Mouse (Mus musculus): Measurements from ENCODE around the gene Cbx7. TPM values are rescaled to one million over a fixed set of nuclear protein-coding genes. Genes with fewer than 3 reads are reported as not detected.

Gene Cbx7
- total and polyA plus RNA-seq, 2 experiments from 2014 or later = 3.4 to 14.9 TPM

GRCm38 (mm10) chr15:80006156-80006555, 35.2 kb upstream of the Cbx7 start:
- ATAC-seq (ENCODE audit: low FRiP score) (no peak), DNase-seq (ENCODE audit: low spot score) (no peak)
- no peak overlapping the region for H3K27ac ChIP-seq (ENCODE audit: low read depth, low read length)
- no peaks in the 10 kb centered on the region for H3K4me1 ChIP-seq (ENCODE audit: insufficient read depth, low read length)
- H3K4me2 ChIP-seq (ENCODE audit: low read depth, low read length, poor library complexity, severe bottlenecking) = no peak overlapping the region
- H3K36me3 ChIP-seq (ENCODE audit: insufficient read depth, low read length) = 0 out of 2 replicates have a peak, but pooled peaks cover 2% of the 10 kb centered on the region
- H3K9ac ChIP-seq (replicated peaks; ENCODE audit: low read length, poor library complexity, severe bottlenecking) = no peak overlapping the region
- 80% methylated on average over 7 of the region's 7 CpGs for WGBS
- no peaks in the 10 kb centered on the region for H3K9me3 ChIP-seq (ENCODE audit: low read length)
- no peak for TF ChIP-seq CTCF (IDR thresholded peaks at IDR 0.05)
- H3K27me3 ChIP-seq (ENCODE audit: insufficient read depth, low read length) = 0 out of 2 replicates have a peak, but pooled peaks cover 3% of the 10 kb centered on the region
- no peak overlapping the region for H3K4me3 ChIP-seq (ENCODE audit: low read depth, low read length)

- 0 out of 2 replicates have a peak, but pooled peaks cover 2% of the 10 kb centered on the region for H3K27me3 ChIP-seq (ENCODE audit: insufficient read depth, low read length)
- 87% methylated on average over 10 of the region's 10 CpGs for WGBS
- no peak for ATAC-seq (ENCODE audit: low FRiP score)
- no peaks in the 10 kb centered on the region for H3K4me1 ChIP-seq (ENCODE audit: insufficient read depth, low read length)
- DNase-seq (ENCODE audit: low spot score) = no peak
- no peak overlapping the region for H3K9ac ChIP-seq (replicated peaks; ENCODE audit: low read length, poor library complexity, severe bottlenecking)
- no peak overlapping the region for H3K4me2 ChIP-seq (ENCODE audit: low read depth, low read length, poor library complexity, severe bottlenecking)
- no peak overlapping the region for H3K4me3 ChIP-seq (ENCODE audit: low read depth, low read length)
- 0 out of 2 replicates have a peak, but pooled peaks cover 2% of the 10 kb centered on the region for H3K36me3 ChIP-seq (ENCODE audit: insufficient read depth, low read length)
- H3K9me3 ChIP-seq (ENCODE audit: low read length) = no peaks in the 10 kb centered on the region
- no peak overlapping the region for H3K27ac ChIP-seq (ENCODE audit: low read depth, low read length)
- no peak for TF ChIP-seq CTCF (IDR thresholded peaks at IDR 0.05)
Observed at GRCm38 (mm10) chr15:80005436-80005835, 34.5 kb upstream of the Cbx7 start.

GRCm38 (mm10) chr15:80004644-80005340, 33.9 kb upstream of the Cbx7 start:
- no peak overlapping the region for H3K4me2 ChIP-seq (ENCODE audit: low read depth, low read length, poor library complexity, severe bottlenecking)
- ATAC-seq (ENCODE audit: low FRiP score) = no peak

GRCm38 (mm10) chr15:80003581-80003980, 32.7 kb upstream of the Cbx7 start:
- no peak for TF ChIP-seq CTCF (IDR thresholded peaks at IDR 0.05)
- H3K4me2 ChIP-seq (ENCODE audit: low read depth, low read length, poor library complexity, severe bottlenecking) = no peak overlapping the region
- DNase-seq (ENCODE audit: low spot score) (no peak), ATAC-seq (ENCODE audit: low FRiP score) (no peak)
- WGBS = 66% methylated on average over 2 of the region's 2 CpGs
- no peak overlapping the region for H3K4me3 ChIP-seq (ENCODE audit: low read depth, low read length)
- H3K27ac ChIP-seq (ENCODE audit: low read depth, low read length) = no peak overlapping the region
- no peaks in the 10 kb centered on the region for H3K27me3 ChIP-seq (ENCODE audit: insufficient read depth, low read length)
- 0 out of 2 replicates have a peak, but pooled peaks cover 2% of the 10 kb centered on the region for H3K36me3 ChIP-seq (ENCODE audit: insufficient read depth, low read length)
- no peak overlapping the region for H3K9ac ChIP-seq (replicated peaks; ENCODE audit: low read length, poor library complexity, severe bottlenecking)
- H3K9me3 ChIP-seq (ENCODE audit: low read length) = no peaks in the 10 kb centered on the region
- no peaks in the 10 kb centered on the region for H3K4me1 ChIP-seq (ENCODE audit: insufficient read depth, low read length)

More at GRCm38 (mm10) chr15:80004644-80005340, 33.9 kb upstream of the Cbx7 start:
- H3K36me3 ChIP-seq (ENCODE audit: insufficient read depth, low read length) = 0 out of 2 replicates have a peak, but pooled peaks cover 2% of the 10 kb centered on the region
- no peak for TF ChIP-seq CTCF (IDR thresholded peaks at IDR 0.05)
- WGBS = 16% methylated on average over 14 of the region's 14 CpGs
- no peaks in the 10 kb centered on the region for H3K27me3 ChIP-seq (ENCODE audit: insufficient read depth, low read length)
- H3K4me3 ChIP-seq (ENCODE audit: low read depth, low read length) = no peak overlapping the region
- H3K9ac ChIP-seq (replicated peaks; ENCODE audit: low read length, poor library complexity, severe bottlenecking) = no peak overlapping the region
- no peak for DNase-seq (ENCODE audit: low spot score)
- H3K27ac ChIP-seq (ENCODE audit: low read depth, low read length) = no peak overlapping the region
- H3K9me3 ChIP-seq (ENCODE audit: low read length) = no peaks in the 10 kb centered on the region
- no peaks in the 10 kb centered on the region for H3K4me1 ChIP-seq (ENCODE audit: insufficient read depth, low read length)

DNA sequence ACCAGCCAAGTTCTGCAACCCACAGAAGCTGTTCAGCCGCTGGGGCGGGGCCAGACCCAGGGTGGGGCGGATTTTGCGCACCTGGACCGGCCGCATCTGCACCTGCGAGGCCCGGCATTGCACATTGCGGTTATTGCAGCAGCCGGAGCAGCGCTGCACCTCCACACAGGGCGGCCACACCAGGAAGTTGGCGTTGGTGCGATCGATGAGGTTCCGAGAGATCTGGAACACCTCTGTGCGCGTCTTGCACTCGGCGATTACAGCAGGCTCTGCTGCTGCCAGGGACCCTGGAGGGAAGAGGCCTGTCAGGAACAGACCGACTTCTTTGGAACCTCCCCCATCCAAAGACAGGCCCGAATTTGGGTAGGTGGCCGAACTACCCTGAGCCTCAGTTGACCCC, 30.7 kb upstream of the Cbx7 start:
- no peaks in the 10 kb centered on the region for H3K27me3 ChIP-seq (ENCODE audit: insufficient read depth, low read length)
- H3K4me1 ChIP-seq (ENCODE audit: insufficient read depth, low read length) = no peaks in the 10 kb centered on the region
- no peaks in the 10 kb centered on the region for H3K9me3 ChIP-seq (ENCODE audit: low read length)
- H3K4me3 ChIP-seq (ENCODE audit: low read depth, low read length) = no peak overlapping the region
- no peak overlapping the region for H3K9ac ChIP-seq (replicated peaks; ENCODE audit: low read length, poor library complexity, severe bottlenecking)
- H3K27ac ChIP-seq (ENCODE audit: low read depth, low read length) = no peak overlapping the region
- DNase-seq (ENCODE audit: low spot score) = no peak
- no peak for ATAC-seq (ENCODE audit: low FRiP score)
- 94% methylated on average over 23 of the region's 23 CpGs for WGBS
- TF ChIP-seq CTCF (IDR thresholded peaks at IDR 0.05) = no peak
- no peak overlapping the region for H3K4me2 ChIP-seq (ENCODE audit: low read depth, low read length, poor library complexity, severe bottlenecking)
- 0 out of 2 replicates have a peak, but pooled peaks cover 2% of the 10 kb centered on the region for H3K36me3 ChIP-seq (ENCODE audit: insufficient read depth, low read length)

DNA sequence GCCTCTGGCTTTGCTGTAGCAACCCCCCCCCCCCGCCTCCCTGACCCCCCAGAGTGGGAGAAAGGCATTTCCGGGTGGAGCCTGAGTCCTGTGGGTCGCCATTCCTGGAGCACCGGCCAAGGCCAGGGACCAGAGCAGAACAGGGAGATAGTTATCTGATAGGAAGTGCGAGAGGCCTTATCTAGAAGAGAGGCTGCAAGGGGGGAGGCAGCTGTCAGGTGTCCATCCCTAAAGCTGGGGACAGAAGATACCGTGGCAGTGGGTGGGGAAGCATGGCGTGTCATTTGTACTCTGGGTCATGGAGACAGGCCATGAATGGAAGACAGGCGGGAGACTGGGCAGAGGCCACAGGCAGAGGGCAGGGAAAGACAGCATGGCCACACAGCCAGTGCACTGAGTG, 29.8 kb upstream of the Cbx7 start:
- TF ChIP-seq CTCF (IDR thresholded peaks at IDR 0.05) = no peak
- Histone ChIP-seq H3K36me3 (ENCODE audit: insufficient read depth, low read length) (0 out of 2 replicates have a peak, but pooled peaks cover 4% of the 10 kb centered on the region), H3K9me3 (ENCODE audit: low read length) (no peaks in the 10 kb centered on the region), H3K4me1 (ENCODE audit: insufficient read depth, low read length) (no peaks in the 10 kb centered on the region), H3K9ac (replicated peaks; ENCODE audit: low read length, poor library complexity, severe bottlenecking) (no peak overlapping the region), H3K27ac (ENCODE audit: low read depth, low read length) (no peak overlapping the region), H3K4me3 (ENCODE audit: low read depth, low read length) (no peak overlapping the region), H3K27me3 (ENCODE audit: insufficient read depth, low read length) (no peaks in the 10 kb centered on the region), H3K4me2 (ENCODE audit: low read depth, low read length, poor library complexity, severe bottlenecking) (no peak overlapping the region)
- WGBS = 56% methylated on average over 8 of the region's 8 CpGs
- ATAC-seq (ENCODE audit: low FRiP score) (no peak), DNase-seq (ENCODE audit: low spot score) (no peak)

Measured in midbrain, postnatal 0 days (tissue).